Mouse (Mus musculus) cerebellum, adult 11 months (tissue): ENCODE measurements around the gene Tmem120a.

Experiments
- DNase-seq: peaks from one replicate; pipeline ENCODE4 v3.0.0; 2022

Tmem120a gene

DNA sequence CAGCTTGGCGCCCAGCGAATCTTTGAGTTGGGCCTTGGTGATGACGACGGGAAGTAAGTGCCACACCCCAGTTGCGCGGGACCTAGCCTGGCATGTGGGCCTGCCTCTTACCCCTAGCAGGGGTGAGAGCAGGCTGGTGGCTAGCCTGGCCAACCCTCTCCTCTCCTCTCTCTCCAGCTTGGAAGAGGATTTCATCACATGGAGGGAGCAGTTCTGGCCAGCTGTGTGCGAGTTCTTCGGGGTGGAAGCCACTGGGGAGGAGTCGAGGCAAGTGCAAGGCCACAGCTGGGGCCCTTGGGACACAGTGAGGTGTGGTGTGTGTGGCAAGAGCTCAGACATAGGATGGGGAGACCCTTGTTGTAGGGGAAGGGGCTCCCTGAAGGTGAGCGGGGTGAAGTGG is 13.3 kb downstream of the Tmem120a start:
- DNase-seq: no peak

DNA sequence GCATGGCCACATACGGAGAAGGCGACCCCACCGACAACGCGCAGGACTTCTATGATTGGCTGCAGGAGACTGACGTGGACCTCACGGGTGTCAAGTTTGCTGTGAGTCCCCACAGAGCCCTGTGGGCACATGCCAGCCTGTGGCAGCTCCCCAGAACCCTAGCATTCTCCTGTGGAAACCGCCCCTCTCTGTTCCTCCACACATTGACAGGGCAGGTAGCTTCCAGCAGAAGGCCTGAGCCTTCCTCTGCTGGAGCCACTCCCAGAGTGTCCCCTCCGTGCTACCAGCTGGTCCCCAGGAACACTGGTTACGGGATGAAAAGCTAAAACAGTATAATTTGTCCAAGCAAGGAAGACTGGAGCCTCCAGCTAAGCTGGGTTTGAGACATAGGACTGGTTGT is 14.0 kb downstream of the Tmem120a start:
- DNase-seq: no peak

DNA sequence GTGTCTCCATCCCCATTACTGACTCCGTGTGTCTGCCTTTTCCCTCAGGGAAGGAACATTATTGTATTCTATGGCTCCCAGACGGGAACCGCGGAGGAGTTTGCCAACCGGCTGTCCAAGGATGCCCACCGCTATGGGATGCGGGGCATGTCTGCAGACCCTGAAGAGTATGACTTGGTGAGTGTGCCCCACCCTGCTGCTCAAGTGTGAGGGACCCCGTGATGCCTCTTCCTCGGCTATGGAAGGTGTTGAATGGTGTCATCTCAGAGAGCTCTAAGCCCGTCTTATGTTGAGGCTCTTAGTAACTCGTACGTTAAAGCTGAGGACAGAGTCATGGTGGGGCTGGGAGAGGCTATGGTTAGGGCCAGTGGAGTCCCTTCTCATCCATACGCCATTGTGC is 14.9 kb downstream of the Tmem120a start:
- no peak for DNase-seq

DNA sequence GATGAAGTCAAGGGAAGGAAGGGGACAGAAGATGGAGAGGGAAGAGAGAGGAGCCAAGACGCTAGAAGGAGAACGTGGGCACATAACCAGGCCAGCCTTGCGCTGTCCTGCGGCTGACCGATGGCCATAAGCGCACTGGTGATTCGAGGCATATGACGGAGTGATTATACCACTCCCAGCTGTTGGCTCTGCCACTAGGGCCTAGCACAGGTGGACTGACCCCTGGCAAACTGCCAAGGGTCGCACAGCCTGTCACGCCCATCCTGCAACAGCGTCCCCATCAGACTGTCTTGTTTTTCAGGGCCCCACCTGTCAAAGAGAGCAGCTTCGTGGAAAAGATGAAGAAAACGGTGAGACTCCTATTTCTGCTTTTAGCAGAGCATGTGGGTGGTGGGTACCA is 15.9 kb downstream of the Tmem120a start:
- DNase-seq: no peak

DNA sequence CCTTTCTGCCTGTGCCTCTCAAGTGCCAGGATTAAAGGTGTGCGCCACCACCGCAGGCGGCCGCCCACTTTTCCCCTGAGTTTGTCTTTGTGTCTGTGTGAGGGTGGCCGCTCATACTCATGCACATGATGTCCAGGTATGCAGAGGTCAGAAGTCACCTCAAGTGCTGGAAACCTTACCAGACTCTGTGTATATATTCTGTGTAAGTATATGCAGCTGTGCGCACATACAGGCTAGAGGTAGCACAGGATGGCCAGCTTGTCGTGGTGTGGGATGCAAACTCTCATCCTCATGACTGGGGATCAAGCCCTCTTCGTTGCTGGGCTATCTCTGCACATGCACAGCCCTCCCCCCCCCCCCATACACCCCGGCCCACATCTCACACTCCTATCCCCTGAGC is 16.4 kb downstream of the Tmem120a start:
- no peak for DNase-seq

DNA sequence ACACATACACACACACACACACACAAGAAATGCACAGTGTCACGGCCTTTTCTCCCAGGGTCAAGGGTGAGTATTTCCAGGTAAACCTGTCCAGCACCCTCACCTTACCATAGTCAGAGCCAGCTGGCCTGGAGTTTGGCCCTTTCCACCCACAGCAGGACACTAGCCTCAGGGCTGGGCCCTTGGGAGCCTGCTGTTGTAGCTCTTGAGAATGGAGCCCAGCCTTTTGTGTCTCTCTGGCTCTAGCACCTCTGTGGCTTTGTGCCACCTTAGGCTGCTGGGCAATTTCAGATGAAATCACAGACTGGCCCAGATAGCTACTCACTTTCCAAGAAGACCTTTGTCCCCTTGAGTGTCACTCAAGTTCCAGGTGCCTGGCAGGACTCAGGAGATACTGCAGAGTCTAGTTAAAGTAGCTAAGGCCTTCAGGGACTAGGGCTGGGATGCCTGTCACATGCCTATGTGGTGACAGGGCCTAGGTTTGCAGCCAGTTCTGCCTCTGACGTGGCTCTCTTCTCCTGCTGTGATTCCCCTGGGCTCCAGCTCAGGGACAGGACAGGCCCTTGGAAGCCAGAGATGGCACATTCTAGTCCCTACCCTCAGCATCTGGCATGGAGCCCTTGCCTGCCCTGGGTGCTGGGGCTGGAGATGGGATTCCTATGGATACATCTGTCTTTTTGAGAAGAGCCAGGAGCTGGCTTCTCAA is 17.5 kb downstream of the Tmem120a start:
- no peak for DNase-seq

DNA sequence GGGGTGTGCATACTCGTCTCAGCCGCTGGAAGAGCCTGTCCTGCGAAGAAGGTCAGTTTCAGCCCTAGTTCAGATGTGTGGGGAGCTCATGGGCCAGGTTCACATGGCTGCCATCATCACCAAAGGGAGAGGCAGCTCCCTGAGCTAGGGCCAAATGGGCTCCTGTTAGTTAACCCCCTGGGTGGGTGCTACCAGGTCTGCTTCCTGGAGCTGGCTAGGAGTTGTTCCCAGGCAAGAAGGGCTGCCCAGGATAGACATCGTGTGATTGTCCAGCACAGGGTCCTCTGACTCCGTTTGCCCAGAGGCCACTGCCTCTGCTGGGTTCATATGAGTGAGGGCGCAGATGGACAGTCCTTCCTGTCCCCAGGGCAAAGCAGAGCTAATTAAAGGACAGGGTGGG is 18.3 kb downstream of the Tmem120a start:
- DNase-seq: no peak

DNA sequence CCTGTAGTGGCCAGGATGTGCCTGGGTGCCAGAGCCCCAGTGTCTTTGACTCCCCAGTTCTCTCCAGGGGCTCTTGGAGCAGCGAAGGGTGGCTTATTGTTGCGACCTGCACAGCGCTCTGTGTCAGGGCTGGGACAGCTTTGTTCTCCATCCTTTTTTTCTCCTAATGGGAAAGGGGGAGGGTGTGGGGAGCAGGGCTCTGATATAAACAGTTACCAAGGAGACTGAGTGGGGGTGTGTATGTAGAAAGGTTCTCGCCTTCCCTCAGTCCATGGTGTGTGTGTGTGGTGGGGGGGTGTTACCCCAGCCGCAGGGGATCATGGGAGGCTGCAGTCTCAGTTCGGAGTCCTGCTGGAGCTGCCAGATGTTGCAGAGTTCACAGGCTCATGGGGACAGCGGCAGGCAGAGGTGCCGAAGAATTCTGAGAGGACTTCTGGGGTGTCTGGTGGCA is 18.8 kb downstream of the Tmem120a start:
- DNase-seq: no peak

DNA sequence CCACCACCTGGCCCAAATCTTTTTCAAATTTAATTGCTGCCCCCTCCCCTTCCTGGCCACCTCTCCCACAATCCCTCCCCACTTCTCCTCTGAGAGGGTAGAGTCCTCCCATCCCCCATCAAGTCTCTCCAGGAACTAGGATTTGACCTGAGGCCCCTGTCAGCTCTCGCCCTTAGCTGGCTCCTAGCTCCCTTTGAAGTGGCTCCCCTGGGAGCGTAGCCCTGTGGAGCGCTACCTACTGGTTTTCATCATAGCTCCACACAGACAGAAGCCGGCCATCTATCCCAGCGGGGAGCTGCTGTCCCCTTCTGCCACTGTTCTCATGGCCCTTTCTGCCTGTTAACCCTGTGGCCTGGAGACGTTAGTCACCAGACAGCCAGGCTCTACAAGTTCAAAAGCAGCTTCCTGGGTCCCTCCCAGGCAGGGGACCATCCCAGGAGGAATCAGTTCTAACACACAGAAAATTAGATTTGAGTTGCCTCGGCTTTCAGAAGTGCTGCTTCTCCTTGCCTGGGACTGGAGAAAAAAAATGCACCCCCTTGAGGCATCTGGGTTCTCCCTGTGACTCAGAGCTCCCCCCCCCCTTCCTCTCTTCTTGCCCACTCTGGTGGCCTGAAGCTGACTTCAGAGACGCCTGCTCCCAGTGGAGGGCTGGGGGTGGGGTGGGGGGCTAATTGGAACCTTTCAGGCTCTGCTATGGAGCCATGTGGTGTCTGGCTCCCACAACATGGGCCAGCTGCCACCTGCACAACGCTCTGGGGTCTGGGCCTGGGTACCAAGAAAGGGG is 19.5 kb downstream of the Tmem120a start:
- DNase-seq: no peak

DNA sequence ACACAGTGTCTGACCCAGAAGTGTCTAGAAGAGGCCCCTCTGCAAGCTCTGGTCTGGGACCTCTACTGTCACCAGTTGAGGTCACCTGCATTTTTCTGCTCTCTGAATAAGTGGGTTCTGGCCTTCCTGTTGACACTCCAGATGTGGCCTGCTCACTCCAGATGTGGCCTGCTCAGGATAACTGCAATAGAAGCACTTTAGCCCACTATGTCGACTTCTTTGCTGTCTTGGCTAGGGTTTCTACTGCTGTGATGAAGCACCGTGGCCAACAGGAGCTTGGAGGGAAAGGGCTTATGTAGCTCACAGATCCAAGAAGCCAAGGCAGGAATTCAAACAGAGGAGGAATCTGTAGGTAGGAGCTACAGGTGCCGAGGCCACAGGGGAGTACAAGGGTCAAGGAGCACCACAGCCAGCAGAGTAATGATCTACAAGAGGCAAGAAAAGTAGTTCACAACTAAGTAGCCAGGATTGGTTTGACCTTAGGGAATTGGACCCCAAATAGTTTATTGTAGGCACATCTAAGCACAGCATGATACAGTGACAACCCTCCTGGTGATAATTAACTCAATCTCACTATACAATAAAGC is 21.0 kb downstream of the Tmem120a start:
- no peak for DNase-seq

DNA sequence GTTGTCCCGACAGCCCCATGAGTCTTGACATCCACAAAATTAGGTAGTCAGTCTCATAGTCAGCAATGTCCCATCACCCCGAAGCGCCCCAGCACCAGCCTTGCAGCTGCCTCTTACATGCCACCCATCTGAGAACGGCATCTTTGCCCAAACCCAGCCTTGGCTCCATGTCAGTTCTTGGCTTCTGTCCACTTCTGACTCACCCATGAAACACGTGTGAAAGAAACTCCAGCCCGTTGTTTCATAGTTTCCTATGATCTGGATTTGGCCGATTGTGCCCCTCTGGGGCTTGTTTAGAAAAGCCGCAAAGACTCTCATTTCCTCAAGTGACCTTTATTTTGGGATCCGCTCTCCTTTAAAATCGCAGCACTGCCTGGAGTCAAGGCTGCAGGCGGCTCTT is 22.1 kb downstream of the Tmem120a start:
- DNase-seq: peak; percentile 36

DNA sequence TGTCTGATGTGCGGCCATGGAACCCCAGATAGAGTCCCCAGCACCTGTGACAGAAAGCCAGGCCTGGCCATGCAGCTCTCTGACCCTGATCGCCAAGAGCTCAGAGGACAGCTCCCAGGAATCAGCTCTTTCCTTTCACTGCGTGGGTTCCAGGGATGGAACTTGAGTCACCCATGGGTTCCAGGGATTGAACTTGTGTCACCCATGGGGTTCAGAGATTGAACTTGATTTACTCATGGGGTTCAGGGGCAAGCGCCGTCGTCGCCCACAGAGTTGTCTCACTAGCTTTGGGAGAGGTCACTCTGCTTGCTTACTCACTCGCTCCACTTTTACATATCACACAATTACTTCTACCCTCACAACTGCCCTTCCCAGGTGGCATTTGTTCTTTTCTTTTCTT is 23.2 kb downstream of the Tmem120a start:
- DNase-seq: no peak

DNA sequence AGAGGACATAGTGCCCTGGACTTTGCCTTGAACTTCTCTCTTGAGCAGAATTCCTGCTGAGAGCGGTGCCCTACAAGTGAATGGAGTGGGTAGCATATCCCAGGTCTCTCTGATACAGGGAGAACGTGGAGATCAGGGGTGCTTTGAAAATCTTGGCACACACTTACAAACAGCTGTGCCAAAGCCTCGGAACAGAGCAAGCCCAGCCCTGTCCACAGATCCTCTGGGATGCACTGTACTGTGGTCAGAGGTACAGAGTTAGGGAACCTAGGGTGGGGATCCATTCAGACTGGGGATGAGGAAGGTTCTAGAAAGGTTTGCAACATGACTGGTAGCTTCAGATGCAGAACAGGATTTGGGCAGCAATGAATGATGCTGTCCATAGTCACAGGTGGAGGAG is 24.1 kb downstream of the Tmem120a start:
- DNase-seq: no peak

DNA sequence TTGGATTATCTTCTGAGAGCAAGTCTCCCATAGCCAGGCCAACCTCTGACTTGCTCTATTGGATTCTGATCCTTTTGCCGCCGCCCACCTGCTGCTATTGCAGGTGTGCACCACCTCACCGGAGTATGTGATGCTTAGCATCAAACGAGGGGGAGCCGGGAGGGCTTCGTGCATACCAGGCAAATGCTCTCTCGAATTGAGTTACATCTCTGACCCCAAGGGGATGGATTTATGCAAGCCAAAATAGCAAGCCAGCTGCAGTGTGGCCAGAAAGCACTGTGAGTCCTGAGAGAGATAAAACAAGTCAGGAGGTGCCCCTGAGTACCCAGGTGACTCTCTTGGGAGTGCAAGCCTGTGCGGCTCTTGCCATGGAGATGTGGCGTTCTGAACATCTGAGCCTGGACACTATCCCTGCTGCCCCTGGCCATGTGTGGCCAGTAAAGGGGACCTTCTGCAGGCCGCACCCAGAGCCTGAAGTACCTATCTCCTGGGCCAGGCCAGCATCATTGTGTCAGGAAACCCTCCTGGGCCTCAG is 24.6 kb downstream of the Tmem120a start:
- no peak for DNase-seq

DNA sequence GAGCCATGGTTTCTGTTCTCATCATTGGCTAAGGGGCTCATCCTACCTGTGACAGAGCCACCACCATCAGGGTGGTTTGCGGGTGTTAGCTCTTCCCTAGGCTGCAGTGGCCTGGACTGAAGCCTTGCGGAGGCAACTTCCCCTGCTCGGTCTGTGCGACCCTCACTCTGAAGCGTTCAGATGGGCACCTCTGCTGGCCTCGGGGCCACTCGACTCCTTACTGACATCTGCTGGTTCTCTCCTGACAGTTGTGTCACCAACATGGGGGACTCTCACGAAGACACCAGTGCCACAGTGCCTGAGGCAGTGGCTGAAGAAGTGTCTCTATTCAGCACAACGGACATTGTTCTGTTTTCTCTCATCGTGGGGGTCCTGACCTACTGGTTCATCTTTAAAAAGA is 28.6 kb downstream of the Tmem120a start:
- DNase-seq: no peak

DNA sequence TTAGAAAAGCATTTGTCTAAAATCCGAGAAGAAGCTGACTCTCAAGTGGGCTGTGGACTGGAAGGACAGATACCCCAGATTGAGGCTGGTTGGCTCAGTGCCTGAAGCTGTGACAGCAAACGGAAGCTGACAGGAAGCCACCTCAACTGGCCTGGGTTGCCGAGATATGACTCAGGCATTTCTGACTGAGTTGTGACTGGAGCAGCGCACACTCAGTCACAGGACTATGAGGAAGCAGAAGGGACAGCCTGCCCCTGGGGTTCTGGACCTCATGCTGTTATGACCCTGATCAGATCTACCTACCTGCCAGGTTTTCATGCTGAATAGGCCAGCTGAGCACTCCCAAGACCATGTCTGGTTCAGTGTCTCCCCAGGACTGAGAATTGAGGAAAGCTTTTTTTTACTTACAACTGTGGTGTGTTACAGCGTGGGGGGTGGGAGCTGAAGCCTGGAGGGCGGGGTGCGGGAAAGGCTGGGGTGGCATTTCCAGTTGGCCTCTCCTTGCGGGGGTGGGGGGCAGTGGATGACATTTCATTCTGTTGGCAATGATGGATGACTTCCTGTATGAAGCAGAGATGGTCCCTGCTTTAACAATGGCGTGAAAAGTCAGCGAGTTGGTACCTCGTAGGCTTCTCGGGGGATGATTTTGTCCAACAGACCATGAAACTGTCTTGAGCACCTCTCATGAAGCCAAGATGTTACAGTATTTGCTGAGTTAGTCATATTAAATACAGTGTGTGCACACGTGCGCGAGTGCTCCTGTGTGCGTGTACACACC is 30.6 kb downstream of the Tmem120a start:
- peak; percentile 33 for DNase-seq

DNA sequence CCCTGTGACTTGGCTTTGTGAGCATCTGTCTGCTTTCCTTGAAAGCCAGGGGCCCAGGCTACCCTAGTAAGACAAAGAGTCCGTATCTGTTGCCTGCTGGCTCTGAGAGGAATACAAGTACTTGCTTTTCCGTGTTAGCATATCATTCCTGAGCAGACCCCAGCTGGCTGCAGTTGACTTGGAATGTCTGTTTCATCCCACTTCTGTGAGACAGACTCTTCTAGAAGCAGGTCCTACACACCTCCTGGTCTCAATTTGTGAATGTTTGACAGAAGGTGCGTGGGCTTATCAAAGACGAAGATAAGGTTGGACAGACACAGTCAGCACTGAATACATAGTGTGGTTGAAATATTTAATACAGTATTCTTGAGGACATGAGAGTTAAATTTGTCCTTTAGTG is 31.4 kb downstream of the Tmem120a start:
- no peak for DNase-seq

DNA sequence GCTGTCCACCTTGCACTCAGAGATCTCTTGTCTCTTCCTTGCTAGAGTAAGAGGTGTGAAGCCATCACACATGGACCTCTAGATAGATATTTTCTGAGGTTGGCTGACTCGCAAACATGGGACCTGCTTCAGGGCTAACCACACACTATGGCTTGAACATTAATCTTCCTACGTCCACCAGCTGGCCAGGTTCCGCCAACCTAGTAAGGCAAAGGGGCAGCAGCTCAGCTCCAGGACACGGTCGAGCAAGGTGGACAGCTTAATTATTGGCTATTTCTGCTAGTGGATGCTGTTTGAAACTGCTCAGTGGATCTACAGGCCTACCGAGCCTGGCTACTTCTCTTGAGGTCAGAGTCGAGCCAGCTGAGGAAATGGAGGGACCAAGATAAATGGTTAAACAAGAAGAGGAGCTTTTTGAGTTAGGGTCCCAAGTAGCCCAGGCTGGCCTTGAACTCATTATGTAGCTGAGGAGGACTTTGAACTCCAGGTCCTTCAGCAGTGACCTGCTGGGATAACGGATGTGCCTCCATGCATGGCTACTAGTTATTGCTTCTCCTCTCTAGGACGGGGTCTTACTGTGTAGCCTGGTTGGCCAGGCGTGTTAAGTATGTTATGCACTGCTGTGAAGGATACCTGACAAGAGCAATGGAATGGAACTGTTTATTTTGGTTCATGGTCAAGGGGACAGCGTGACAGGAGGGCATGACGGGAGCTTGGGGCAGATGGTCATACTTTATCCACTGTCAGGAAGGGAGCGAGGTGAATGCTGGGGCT is 32.5 kb downstream of the Tmem120a start:
- no peak for DNase-seq

DNA sequence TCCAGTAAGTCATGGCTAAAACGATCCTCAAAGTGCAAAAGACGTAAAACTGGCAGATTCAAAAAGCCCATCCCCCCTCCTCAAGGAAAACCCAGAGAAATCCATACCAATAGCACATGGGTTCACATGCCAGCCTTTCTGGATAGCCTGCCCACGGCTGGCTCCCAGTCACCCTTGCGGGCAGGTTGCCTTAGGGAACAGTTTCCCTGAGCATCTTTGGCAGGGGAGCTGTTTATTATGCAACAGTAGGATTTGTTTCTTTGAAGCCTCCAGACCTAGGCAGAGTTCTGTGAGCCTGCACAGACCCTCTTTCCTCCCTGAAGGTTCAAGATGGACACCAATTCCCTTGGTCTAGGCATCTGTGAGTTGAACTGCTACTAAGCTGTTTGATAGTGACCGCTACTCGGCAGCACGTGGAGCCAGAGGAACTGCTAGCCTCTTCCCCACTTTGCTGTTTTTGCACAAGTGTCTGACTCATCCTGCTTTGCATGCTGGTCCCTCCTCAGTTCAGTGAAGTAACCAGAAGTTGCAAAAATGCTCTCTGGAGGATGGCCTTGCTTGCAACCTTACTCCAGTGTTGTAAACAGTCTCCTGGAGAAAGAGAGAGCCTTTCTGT is 33.5 kb downstream of the Tmem120a start:
- no peak for DNase-seq

DNA sequence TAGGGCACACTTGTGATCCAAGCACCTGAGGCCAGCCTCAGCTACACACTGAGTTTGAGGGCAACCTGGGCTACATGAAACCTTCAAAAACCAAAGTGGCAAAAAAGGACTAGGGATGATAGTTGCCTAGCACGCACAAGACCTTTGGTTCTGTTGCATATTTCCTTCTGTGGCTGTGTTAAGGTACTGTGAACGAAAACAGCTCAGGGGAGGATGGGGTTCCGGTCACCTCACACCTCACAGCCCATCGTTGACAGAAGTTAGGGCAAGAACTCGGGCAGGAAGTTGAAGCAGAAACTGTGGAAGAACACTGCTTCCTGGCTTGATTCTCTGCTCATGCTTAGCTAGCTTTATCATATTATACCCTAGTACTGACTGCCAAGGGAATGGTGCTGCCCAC is 34.5 kb downstream of the Tmem120a start:
- DNase-seq: no peak

DNA sequence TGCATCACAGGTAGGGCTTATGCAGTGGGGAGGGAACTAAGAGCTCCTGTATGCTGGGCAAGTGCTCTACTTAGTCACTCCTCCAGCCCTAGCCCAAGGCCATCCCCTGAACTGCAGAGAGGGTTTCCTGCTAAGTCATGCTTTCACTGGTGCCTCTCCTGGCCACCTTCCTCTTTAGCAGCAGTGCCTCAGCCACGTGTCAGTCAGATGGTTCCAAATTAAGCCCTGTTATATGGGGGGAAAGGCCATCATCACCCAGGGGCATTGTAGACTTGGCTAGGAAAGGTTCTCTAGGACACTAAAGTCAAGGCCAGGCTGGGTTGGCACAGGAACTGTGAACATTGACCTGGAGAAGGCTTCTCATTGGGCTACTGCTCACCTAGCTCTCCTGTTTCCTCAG is 36.4 kb downstream of the Tmem120a start:
- DNase-seq: no peak

DNA sequence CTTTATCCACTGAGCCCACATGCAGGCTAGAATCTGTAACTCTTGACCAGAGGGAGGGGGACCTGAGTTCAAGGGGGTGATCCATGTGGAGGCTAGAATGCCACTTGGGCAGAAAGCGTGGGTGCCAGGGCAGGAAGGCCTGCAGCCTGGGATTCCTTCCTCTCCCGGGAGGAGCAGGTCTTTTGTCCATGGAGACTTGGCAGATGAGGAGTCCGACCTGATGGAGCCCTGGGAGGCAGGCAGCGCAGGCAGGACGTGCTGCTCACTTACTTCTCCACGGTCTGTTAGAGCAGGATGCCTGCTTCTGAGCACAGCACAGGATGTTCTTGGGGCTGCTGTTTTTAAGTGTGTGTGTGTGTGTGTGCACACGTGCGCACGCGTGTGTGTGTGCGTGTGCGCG is 37.2 kb downstream of the Tmem120a start:
- DNase-seq: no peak
